Mouse (Mus musculus) heart, adult 8-10 months (tissue): ENCODE results near the gene Cpne9. TPM values are rescaled to one million over a fixed set of nuclear protein-coding genes. Genes with fewer than 3 reads are reported as not detected.
A peak's percentile ranks its signal among the peaks of the same experiment; 100 is the strongest.

ENCODE experiments used
- DNase-seq: peaks from one replicate; pipeline ENCODE4 v3.0.0; 2022; ENCODE audit warnings: low spot score
- total RNA-seq, 4 experiments: library from RNA; stranded (reverse); gene quantifications; 2 replicates each; pipeline ENCODE4 v1.2.4; 2022

Cpne9 gene
- total RNA-seq, 4 experiments from 2014 or later, result 0.25 TPM; not detected in 3

- DNase-seq, result no peak
Observed at GRCm38 (mm10) chr6:113342297-113342696, 60.2 kb downstream of the Cpne9 start.

GRCm38 (mm10) chr6:113343177-113344092, 61.3 kb downstream of the Cpne9 start, which contains the start of gene Camk1:
Camk1 (minus strand) TSS chr6:113343984.
- peak; percentile 86 for DNase-seq

DNA sequence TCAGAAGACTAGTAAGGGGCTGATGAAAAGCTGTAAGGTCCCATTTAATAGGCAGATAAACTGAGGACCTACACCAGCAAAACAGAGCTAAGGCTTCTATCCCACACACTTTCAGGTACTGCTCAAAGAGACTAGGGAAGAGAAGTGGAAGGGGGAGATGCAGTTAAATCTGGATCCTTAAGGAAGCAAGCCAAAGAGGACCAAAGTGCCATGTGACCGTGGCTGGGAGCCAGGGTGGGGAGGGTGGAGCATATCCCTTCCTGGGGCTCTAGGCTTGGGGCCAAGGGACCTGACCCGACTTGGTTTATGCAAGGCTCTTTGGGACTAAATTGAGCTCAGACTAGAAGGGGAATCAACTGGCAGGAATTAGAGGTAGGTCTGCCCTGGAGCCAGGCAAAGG, 62.2 kb downstream of the Cpne9 start:
- peak; percentile 87 for DNase-seq

- DNase-seq, result no peak
Observed at GRCm38 (mm10) chr6:113346897-113347296, 64.8 kb downstream of the Cpne9 start.

DNA sequence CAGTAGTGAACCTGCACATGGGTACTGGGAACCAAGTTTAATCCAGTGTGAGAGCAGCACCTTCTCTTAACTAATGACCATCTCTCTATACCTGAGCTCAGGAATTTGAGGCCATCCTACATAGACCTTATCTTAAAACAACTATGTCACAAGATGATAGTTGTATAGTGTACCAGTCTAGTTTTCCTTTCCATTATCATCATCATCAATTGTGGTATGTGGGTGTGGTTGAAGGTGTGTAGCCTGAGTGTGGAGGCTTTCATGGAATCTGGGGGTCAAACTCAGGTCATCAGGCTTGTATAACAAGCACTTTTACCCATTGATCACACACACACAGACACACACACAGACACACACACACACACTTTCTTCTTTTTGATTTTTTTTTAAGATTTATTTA, 68.4 kb downstream of the Cpne9 start:
- DNase-seq, result no peak

DNA sequence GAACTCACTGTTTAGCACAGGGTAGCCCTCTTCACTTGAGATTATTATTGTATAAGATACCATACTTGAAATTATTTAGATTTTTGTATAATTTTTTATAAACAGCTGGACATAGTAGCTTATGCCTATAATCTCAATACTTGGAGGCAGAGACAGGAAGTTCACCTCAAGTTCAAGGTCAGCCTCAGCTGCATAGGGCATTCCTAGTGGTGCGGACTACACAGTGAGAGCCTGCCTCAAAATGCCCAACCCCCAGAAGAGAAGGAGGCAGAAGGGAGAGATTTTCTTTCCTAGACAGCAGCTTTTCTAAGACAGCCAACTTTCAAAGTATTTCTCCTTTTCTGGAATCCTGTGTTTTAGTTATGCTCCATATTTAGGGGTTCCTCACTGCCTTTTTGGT, 69.1 kb downstream of the Cpne9 start:
- no peak for DNase-seq

DNA sequence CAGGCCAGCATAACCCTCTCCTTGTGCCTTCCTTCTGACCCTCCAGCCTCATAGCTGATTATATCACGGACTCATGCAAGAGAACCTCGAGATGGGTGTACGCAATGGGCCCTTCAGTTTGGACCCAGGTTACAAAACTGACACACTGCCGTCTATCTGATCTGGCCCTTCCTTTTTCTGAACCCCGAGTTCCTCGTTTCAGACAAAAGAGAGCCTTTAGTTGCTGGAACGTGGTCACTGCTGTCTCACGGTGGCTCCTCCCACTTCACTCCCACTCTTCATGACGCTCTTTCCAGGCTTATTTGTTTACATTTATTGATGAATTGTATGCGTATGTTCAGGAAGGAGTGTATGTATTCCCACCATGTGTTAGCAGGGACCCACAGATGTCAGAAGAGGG, 69.5 kb downstream of the Cpne9 start:
- no peak for DNase-seq

DNA sequence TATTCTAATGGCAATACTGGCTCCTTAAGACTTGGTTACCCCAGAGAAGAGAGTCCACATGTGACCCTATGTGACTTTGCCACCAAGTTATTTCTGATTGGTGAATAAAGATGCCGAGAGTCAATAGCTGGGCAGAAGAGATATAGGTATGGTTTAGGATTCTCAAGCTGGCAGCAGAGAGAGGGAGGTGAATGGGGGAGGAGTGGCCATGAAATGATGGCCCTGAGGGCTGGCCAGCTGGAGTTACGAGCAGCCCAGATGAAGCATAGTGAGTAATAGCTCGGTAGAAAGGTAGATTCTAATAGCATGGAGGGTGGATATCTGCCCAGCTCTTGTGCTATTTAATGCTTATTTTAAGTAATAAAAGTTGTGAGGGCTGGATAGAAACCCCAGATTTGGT, 70.7 kb downstream of the Cpne9 start:
- no peak for DNase-seq

GRCm38 (mm10) chr6:113353696-113354095, 71.6 kb downstream of the Cpne9 start:
- no peak for DNase-seq

Other genes with a start within 250 kb of the Cpne9 start
- gene Thumpd3, start 236.1 kb upstream of the Cpne9 start, total RNA-seq, result 10 to 100 TPM; 20.1 to 24.8 (median 23.4) TPM
- 10 to 100 TPM; 31.2 to 34.4 (median 33.0) TPM for gene Setd5, start 204.9 kb upstream of the Cpne9 start, total RNA-seq
- under 1 TPM; 0.29 to 0.59 (median 0.32) TPM for gene Lhfpl4, start 86.9 kb upstream of the Cpne9 start, total RNA-seq
- gene Mtmr14, start 44.5 kb upstream of the Cpne9 start, total RNA-seq, result 10 to 100 TPM; 15.1 to 18.3 (median 16.5) TPM
- gene Brpf1, start 24.8 kb downstream of the Cpne9 start, total RNA-seq, result 10 to 100 TPM; 13.2 to 16.0 (median 14.7) TPM
- gene Ogg1, start 44.7 kb downstream of the Cpne9 start, total RNA-seq, result 1 to 10 TPM; 4.8 to 6.6 (median 5.0) TPM
- 10 to 100 TPM; 60.0 to 79.3 (median 71.7) TPM for gene Camk1, start 61.7 kb downstream of the Cpne9 start, total RNA-seq
- gene Tada3, start 95.6 kb downstream of the Cpne9 start, total RNA-seq, result 10 to 100 TPM; 20.7 to 23.8 (median 23.2) TPM
- gene Arpc4, start 95.8 kb downstream of the Cpne9 start, total RNA-seq, result 10 to 100 TPM; 58.5 to 72.8 (median 62.0) TPM
- 1 to 10 TPM in 1 of 4 experiments, under 1 TPM in 3; 0.44 to 1.0 (median 0.76) TPM for gene Ttll3, start 107.0 kb downstream of the Cpne9 start, total RNA-seq
- gene Rpusd3, start 137.0 kb downstream of the Cpne9 start, total RNA-seq, result 10 to 100 TPM in 3 of 4 experiments, 1 to 10 TPM in 1; 8.2 to 11.7 (median 11.2) TPM
- gene Cidec, start 153.5 kb downstream of the Cpne9 start, total RNA-seq, result 1 to 10 TPM; 3.1 to 5.7 (median 4.6) TPM
- 10 to 100 TPM; 21.0 to 21.4 (median 21.1) TPM for gene Jagn1, start 160.3 kb downstream of the Cpne9 start, total RNA-seq
- 1 to 10 TPM in 2 of 4 experiments, under 1 TPM in 2; 0.60 to 2.0 (median 1.1) TPM for gene Il17re, start 176.2 kb downstream of the Cpne9 start, total RNA-seq
- gene Il17rc, start 189.1 kb downstream of the Cpne9 start, total RNA-seq, result 1 to 10 TPM; 5.6 to 9.9 (median 7.5) TPM
- gene Creld1, start 201.0 kb downstream of the Cpne9 start, total RNA-seq, result 10 to 100 TPM; 53.9 to 63.4 (median 59.2) TPM
- gene Prrt3, start 219.6 kb downstream of the Cpne9 start, total RNA-seq, result not detected
- gene Emc3, start 249.3 kb downstream of the Cpne9 start, total RNA-seq, result 10 to 100 TPM; 56.4 to 60.9 (median 57.3) TPM
- gene Fancd2, start 249.4 kb downstream of the Cpne9 start, total RNA-seq, result under 1 TPM; 0.06 to 0.79 (median 0.18) TPM